Mouse (Mus musculus) embryonic fibroblast, embryonic 13.5 days (primary cell): Measurements from ENCODE around the gene Ddx52.

Experiments
- CTCF ChIP-seq: IDR thresholded peaks from 2 replicates; pipeline ENCODE4 v1.5.1; 2011; ENCODE audit warnings: mild to moderate bottlenecking, control low read depth, low read length, moderate library complexity, borderline replicate concordance; ENCODE audit not compliant: insufficient read depth
- POLR2A ChIP-seq: IDR thresholded peaks from 2 replicates; pipeline ENCODE4 v1.6.1; 2011; ENCODE audit warnings: low read depth, mild to moderate bottlenecking, control low read depth, low read length, moderate library complexity

- peak; percentile 96 for TF ChIP-seq CTCF
- no peak for TF ChIP-seq POLR2A
These were observed 5.7 kb upstream of the Ddx52 start for GRCm38 (mm10) chr11:83935986-83936665.
